Mouse (Mus musculus) hindbrain, embryonic 14.5 days (tissue): ENCODE data around the gene Rhox1. TPM values are rescaled to one million over a fixed set of nuclear protein-coding genes. Genes with fewer than 3 reads are reported as not detected.
"Not testable (repeated sequence)": the region's sequence is repeated elsewhere in the genome, so short reads cannot be mapped to it uniquely, and the experiment has no call there.

Source experiments
- ATAC-seq: fragments of 200-750 bp; cut with Nextera tagmentation; 2 replicates; pipeline ENCODE4 v1.8.0; 2017; ENCODE audit warnings: moderate number of reproducible peaks, mild to moderate bottlenecking, moderate TSS enrichment, moderate library complexity; ENCODE audit not compliant: low FRiP score
- DNase-seq: peaks from one replicate; pipeline ENCODE4 v3.0.0-alpha.2; 2015; ENCODE audit warnings: low spot score
- H3K27ac ChIP-seq: fragments of 300-500 bp; sonication (generic); 2 replicates; pipeline ENCODE4 v1.5.1; 2014; ENCODE audit warnings: mild to moderate bottlenecking, moderate library complexity
- H3K27me3 ChIP-seq: fragments of 300-500 bp; sonication (generic); 2 replicates; pipeline ENCODE4 v1.6.1; 2014; ENCODE audit warnings: mild to moderate bottlenecking, low read length, mixed read lengths; ENCODE audit not compliant: control insufficient read depth, insufficient read depth
- H3K36me3 ChIP-seq: fragments of 300-500 bp; sonication (generic); replicated peaks from 2 replicates; pipeline ENCODE4 v1.6.1; 2014; ENCODE audit not compliant: control insufficient read depth, insufficient read depth
- H3K4me1 ChIP-seq: fragments of 300-500 bp; sonication (generic); replicated peaks from 2 replicates; pipeline ENCODE4 v1.6.1; 2014; ENCODE audit warnings: antibody characterized with exemption, low read length, mixed read lengths; ENCODE audit not compliant: control insufficient read depth, insufficient read depth
- H3K4me2 ChIP-seq: fragments of 300-500 bp; sonication (generic); replicated peaks from 2 replicates; pipeline ENCODE4 v1.6.1; 2014; ENCODE audit warnings: mild to moderate bottlenecking, moderate library complexity
- H3K4me3 ChIP-seq: fragments of 300-500 bp; sonication (generic); replicated peaks from 2 replicates; pipeline ENCODE4 v1.5.1; 2014; ENCODE audit warnings: mild to moderate bottlenecking, low read length
- H3K9ac ChIP-seq: fragments of 300-500 bp; sonication (generic); 2 replicates; pipeline ENCODE4 v1.6.1; 2014
- H3K9me3 ChIP-seq: fragments of 300-500 bp; sonication (generic); 2 replicates; pipeline ENCODE4 v1.6.1; 2016; ENCODE audit warnings: low read length; ENCODE audit not compliant: control insufficient read depth
- WGBS: fragments of 180-500 bp; shearing (Covaris S2); extraction: QIAGEN DNeasy Blood & Tissue Kit; methylation state at CpG from one replicate; pipeline ENCODE4 v1.1.7; 2014; 5-methylcytosine and 5-hydroxymethylcytosine counted together
- polyA plus RNA-seq: library from polyadenylated mRNA; unstranded; fragments of >200 nt; fragmentation: Nextera tagmentation; extraction: Ambion mirVana; gene quantifications from 2 replicates; pipeline ENCODE4 v1.2.1, GENCODE M21; 2014

Gene Rhox1
- polyA plus RNA-seq, result not detected in 2 replicates

DNA sequence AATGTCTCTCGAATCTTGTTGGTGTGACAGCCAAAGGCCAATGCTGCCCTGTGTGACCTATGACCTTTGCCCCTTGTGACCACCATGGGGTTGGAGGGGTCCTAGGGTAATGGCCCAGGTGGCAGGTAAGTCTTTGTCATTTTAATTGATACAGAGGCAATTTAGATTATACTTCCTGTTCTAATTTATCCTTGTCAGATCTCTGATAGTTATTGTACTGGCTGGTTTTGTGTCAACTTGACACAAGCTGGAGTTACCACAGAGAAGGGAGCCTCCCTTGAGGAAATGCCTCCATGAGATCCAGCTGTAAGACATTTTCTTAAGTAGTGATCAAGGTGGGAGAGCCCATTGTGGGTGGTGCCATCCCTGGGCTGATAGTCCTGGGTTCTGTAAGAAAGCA, at the start of gene Rhox1:
Gene Rhox1 (minus strand): TSS at position 101 of the 400 bp plus-strand sequence.
- H3K4me1 ChIP-seq, H3K27me3 ChIP-seq, H3K9me3 ChIP-seq, H3K27ac ChIP-seq, H3K4me3 ChIP-seq, ATAC-seq, DNase-seq, H3K36me3 ChIP-seq, H3K9ac ChIP-seq, H3K4me2 ChIP-seq: not testable (repeated sequence)
- 85% methylated on average over 1 of the region's 1 CpGs for WGBS

DNA sequence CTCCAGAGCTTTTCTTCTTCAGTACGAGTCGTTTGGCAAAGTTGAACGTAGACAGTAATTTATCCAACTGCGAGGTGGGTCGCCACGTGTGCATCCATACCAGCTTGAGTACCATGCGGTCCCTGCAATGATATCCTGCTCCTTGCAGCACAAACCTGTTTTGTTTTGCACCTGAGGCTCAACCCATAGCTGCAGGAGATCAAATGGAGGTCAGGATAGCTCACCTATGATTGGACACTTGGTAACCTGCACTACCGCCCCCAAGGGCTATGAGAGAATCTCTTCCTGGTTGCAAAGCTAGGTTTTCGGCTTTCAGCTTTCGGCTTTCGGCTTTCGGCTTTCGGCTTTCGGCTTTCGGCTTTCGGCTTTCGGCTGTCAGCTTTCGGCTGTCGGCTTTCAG, 43.0 kb upstream of the Rhox1 start, which contains the start of gene Rhox4a:
Gene Rhox4a (plus strand): TSS at position 301 of the 400 bp plus-strand sequence.
- not testable (repeated sequence) for H3K4me1 ChIP-seq, H3K4me3 ChIP-seq, H3K27ac ChIP-seq, H3K9ac ChIP-seq, H3K9me3 ChIP-seq, H3K27me3 ChIP-seq, H3K4me2 ChIP-seq, DNase-seq, ATAC-seq, H3K36me3 ChIP-seq
- 94% methylated on average over 11 of the region's 19 CpGs for WGBS

DNA sequence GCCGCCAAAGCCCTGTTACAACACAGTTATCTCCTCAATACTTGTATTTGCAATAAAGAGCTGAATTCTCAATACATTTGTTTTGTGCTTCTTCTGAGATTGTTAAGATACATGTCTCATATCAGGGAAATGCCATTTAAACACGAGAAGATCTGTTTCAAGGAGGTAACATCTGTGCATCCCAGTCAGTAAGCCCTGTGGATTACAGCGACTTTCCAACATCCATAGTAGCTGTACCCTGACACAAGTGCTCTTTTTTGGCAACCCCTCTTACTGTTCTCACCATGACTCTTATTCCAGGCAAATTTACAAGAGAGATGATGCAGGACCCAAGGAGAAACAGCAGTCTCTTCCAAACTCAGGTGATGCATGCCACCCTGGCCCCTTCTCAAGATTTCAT, 27.6 kb upstream of the Rhox1 start, which contains the start of gene Rhox3a:
Gene Rhox3a (plus strand): TSS at position 301 of the 400 bp plus-strand sequence.
- H3K4me3 ChIP-seq, H3K27ac ChIP-seq, H3K36me3 ChIP-seq, ATAC-seq, H3K9ac ChIP-seq, H3K4me1 ChIP-seq, DNase-seq, H3K27me3 ChIP-seq, H3K4me2 ChIP-seq, H3K9me3 ChIP-seq: not testable (repeated sequence)
- WGBS, result 100% methylated on average over 1 of the region's 3 CpGs

DNA sequence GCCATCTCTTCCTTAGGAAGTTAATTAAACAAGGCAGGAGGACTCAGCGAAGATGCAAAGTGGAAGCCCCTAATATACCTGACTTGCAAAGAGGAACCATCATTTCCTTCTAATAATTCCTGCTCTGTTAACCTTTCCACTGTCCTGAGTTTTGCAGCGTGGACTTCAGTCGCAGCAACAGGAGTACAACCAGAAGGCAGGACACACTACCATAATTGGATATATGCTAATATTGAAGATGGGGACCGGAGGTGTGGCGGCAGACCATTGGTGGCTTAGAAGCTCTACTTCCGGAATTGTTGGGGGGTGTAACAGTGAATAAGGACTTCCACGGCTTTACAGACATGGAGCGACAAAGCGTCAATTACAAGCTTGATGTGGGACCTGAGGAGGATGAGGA, 22.6 kb upstream of the Rhox1 start, which contains the start of gene Rhox2a:
Gene Rhox2a (plus strand): TSS at position 301 of the 400 bp plus-strand sequence.
- not testable (repeated sequence) for H3K9me3 ChIP-seq, DNase-seq, H3K4me2 ChIP-seq, H3K36me3 ChIP-seq, H3K4me3 ChIP-seq, H3K4me1 ChIP-seq, ATAC-seq, H3K9ac ChIP-seq, H3K27me3 ChIP-seq, H3K27ac ChIP-seq
- no CpG with 5 or more reads among the region's 9 CpGs for WGBS

DNA sequence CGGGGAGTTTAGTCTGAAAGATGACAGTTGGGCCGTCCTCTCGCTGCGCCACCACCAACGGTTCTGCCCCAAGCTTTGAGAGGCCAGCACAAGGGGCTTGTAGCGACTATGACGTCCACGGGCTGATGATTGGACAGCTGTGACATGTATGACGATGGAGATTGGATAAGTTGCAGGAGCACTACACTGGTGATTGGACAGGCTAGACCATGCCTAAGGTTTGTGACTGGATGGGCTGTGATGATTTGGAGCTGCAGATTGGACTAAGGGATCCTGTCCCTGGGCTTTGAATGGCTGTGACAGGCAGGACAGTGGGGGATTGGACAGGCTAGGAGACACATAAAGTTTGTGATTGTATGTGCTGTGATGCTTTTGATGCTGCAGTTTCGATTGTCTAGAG, 11.1 kb downstream of the Rhox1 start, which contains the start of gene Gm9:
Gene Gm9 (minus strand): TSS at position 101 of the 400 bp plus-strand sequence.
- Histone ChIP-seq H3K4me3 (no peak within 1 kb of the TSS), H3K27ac (no peak within 1 kb of the TSS), H3K9me3 (no peaks in the 10 kb centered on the region), H3K36me3 (no peaks in the 10 kb centered on the region), H3K27me3 (no peaks in the 10 kb centered on the region), H3K4me2 (no peak within 1 kb of the TSS), H3K9ac (no peak within 1 kb of the TSS), H3K4me1 (no peaks in the 10 kb centered on the region)
- DNase-seq (no peak), ATAC-seq (no peak)
- 91% methylated on average over 10 of the region's 10 CpGs for WGBS

DNA sequence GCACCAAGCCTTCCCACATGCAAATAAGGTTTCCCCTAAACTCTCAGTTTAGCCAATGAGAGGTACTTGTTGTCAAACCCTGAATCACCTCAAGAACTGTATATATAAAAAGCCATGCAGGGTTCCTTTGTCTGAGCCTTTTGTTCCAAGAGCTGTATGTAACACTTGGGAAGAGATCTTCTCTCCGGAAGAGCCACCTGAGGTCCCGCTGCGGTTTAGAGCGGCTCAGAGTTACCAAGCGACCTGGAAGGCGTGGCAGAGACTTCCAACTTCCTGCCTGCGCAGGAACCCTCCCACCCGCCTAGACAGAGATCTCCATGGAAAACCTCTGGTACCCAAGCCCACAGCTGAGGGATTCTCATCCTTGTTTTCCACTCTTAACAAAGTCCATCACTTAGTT, 23.4 kb downstream of the Rhox1 start:
- no peak for DNase-seq
- Histone ChIP-seq H3K36me3 (no peaks in the 10 kb centered on the region), H3K27me3 (no peaks in the 10 kb centered on the region), H3K4me1 (no peaks in the 10 kb centered on the region), H3K9ac (no peak overlapping the region), H3K4me3 (no peak overlapping the region), H3K9me3 (no peaks in the 10 kb centered on the region), H3K4me2 (no peak overlapping the region), H3K27ac (no peak overlapping the region)
- WGBS, result 55% methylated on average over 8 of the region's 8 CpGs
- ATAC-seq, result no peak

DNA sequence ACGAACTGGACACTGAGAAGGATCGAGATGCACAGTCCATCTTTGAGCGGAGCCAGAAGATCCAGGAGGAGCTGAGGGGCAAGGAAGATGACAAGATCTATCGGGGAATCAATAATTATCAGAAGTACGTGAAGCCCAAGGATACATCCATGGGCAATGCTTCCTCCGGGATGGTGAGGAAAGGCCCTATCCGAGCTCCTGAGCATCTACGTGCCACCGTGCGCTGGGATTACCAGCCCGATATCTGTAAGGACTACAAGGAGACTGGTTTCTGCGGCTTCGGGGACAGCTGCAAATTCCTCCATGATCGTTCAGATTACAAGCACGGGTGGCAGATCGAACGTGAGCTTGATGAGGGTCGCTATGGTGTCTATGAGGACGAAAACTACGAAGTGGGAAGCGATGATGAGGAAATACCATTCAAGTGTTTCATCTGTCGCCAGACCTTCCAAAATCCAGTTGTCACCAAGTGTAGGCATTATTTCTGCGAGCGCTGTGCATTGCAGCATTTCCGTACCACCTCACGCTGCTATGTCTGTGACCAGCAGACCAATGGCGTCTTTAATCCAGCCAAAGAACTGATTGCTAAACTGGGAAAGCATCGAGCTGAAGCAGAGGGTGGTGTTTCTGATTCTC, 30.2 kb downstream of the Rhox1 start:
- Histone ChIP-seq H3K4me1 (peaks cover 4% of the 10 kb centered on the region; the same call in 1 of the 2 replicates), H3K4me3 (peak overlapping the region; percentile 52), H3K9ac (peak overlapping the region; percentile 68), H3K36me3 (no peaks in the 10 kb centered on the region; the same call in 1 of the 2 replicates), H3K4me2 (peak overlapping the region; percentile 57), H3K9me3 (no peaks in the 10 kb centered on the region), H3K27me3 (no peaks in the 10 kb centered on the region), H3K27ac (peak overlapping the region; percentile 86)
- ATAC-seq (peak; percentile 25; the same call in 1 of the 2 replicates), DNase-seq (peak; percentile 31)
- WGBS, result 23% methylated on average over 28 of the region's 28 CpGs

DNA sequence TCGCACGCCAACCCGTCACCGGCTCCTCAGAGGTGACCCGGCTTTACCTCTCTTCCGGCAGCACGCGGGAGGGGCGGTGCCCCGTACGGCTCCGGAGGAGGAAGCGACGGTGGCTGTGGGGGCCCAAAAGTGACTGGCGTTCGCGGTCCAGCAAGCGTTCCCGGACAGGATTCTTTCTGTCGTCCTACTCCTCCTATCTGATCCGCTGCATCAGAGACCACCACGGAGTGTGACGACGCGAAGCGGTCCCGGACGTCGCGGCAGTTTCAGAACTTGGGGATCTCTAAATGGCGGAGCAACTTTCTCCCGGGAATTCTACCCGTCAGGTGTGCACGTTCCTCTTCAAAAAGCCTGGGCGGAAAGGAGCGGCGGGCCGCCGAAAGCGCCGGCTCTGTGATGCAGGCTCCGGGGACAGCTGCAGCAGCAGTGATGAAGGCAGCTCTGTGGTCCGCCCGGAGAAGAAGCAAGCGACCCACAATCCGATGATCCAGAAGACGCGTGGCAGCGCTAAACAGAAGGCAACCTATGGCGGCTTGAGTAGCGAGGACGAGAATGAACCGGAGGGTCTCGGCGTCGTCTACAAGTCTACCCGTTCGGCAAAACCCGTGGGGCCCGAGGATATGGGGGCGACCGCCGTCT, 30.8 kb downstream of the Rhox1 start, which contains the start of the genes Ndufa1 and Rnf113a1:
Gene Ndufa1 (minus strand): TSS at position 59 of the 639 bp plus-strand sequence.
Gene Rnf113a1 (plus strand): TSS at position 141 of the 639 bp plus-strand sequence.
- Histone ChIP-seq H3K4me3 (peak within 1 kb of the TSS; percentile 52), H3K9ac (peak within 1 kb of the TSS; percentile 68), H3K27ac (peak within 1 kb of the TSS; percentile 86), H3K27me3 (no peaks in the 10 kb centered on the region), H3K4me2 (peak within 1 kb of the TSS; percentile 57), H3K9me3 (no peaks in the 10 kb centered on the region), H3K4me1 (peaks cover 4% of the 10 kb centered on the region; the same call in 1 of the 2 replicates), H3K36me3 (no peaks in the 10 kb centered on the region; the same call in 1 of the 2 replicates)
- DNase-seq (peak; percentile 79), ATAC-seq (peak; percentile 91)
- WGBS, result 18% methylated on average over 63 of the region's 63 CpGs

DNA sequence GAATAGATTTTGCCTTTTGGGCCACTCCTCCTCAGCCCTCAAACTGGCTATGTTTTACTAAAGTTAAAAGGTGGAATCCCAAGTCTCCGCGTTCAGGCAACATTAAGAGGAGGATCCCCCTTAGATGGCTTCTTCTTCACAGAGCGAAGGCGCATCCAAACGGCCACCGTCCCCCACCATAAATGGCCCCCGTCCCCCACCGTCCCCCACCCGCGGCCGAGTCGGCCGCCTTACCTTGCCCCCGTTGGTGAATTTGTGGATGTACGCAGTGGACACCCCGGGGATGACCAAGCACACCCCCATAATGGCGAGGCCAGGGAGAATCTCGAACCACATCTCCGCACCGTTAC, 31.3 kb downstream of the Rhox1 start:
- H3K9ac ChIP-seq, result peak overlapping the region; percentile 68
- peak overlapping the region; percentile 52 for H3K4me3 ChIP-seq
- H3K36me3 ChIP-seq, result no peaks in the 10 kb centered on the region; the same call in 1 of the 2 replicates
- H3K4me2 ChIP-seq, result peak overlapping the region; percentile 57
- 26% methylated on average over 20 of the region's 20 CpGs for WGBS
- H3K27me3 ChIP-seq, result no peaks in the 10 kb centered on the region
- H3K9me3 ChIP-seq, result no peaks in the 10 kb centered on the region
- DNase-seq (no peak), ATAC-seq (peak; percentile 67; the same call in 1 of the 2 replicates)
- H3K27ac ChIP-seq, result peak overlapping the region; percentile 86; the same call in 1 of the 2 replicates
- peaks cover 4% of the 10 kb centered on the region; the same call in 1 of the 2 replicates for H3K4me1 ChIP-seq
